Mouse (Mus musculus) frontal cortex, postnatal 14 days (tissue): ENCODE measurements around the gene Tmem120a.

Experiments
- DNase-seq, 2 experiments: peaks; one replicate each; pipeline ENCODE4 v3.0.0; 2022; ENCODE audit warnings: low spot score in 2 of 2

Tmem120a gene

GRCm38 (mm10) chr5:135743741-135744609 lies at the start of gene Tmem120a:
Gene Tmem120a (minus strand): TSS chr5:135744448.
- DNase-seq: peak; percentile 85 to 92

- no peak for DNase-seq
Observed at GRCm38 (mm10) chr5:135782901-135783300, 38.7 kb upstream of the Tmem120a start.

GRCm38 (mm10) chr5:135780331-135780730 lies 36.1 kb upstream of the Tmem120a start:
- no peak for DNase-seq

- DNase-seq: peak; percentile 99
Observed at GRCm38 (mm10) chr5:135778471-135779445, 34.5 kb upstream of the Tmem120a start, which contains the start of gene Mdh2. Gene Mdh2 (plus strand): TSS chr5:135778480.

- DNase-seq: no peak
Observed at GRCm38 (mm10) chr5:135777796-135778470, 33.7 kb upstream of the Tmem120a start, which contains the start of gene Styxl1. Gene Styxl1 (minus strand): TSS chr5:135778385.

- no peak for DNase-seq
Observed at GRCm38 (mm10) chr5:135776546-135776945, 32.3 kb upstream of the Tmem120a start.

- no peak for DNase-seq
Observed at GRCm38 (mm10) chr5:135772519-135772918, 28.3 kb upstream of the Tmem120a start.

GRCm38 (mm10) chr5:135764971-135765370 lies 20.7 kb upstream of the Tmem120a start:
- no peak for DNase-seq

GRCm38 (mm10) chr5:135763526-135763925 lies 19.3 kb upstream of the Tmem120a start:
- DNase-seq: peak in 1 of 2 experiments; percentile 66

GRCm38 (mm10) chr5:135761881-135762280 lies 17.6 kb upstream of the Tmem120a start:
- DNase-seq: no peak

GRCm38 (mm10) chr5:135751595-135751994 lies 7.3 kb upstream of the Tmem120a start:
- DNase-seq: no peak

- no peak for DNase-seq
Observed at GRCm38 (mm10) chr5:135751041-135751440, 6.8 kb upstream of the Tmem120a start.

GRCm38 (mm10) chr5:135744742-135745141 lies 494 bp upstream of the Tmem120a start:
- no peak for DNase-seq

- DNase-seq: no peak
Observed at GRCm38 (mm10) chr5:135742941-135743740, 1.1 kb downstream of the Tmem120a start.

- DNase-seq: no peak
Observed at GRCm38 (mm10) chr5:135742156-135742555, 2.1 kb downstream of the Tmem120a start.

- no peak for DNase-seq
Observed at GRCm38 (mm10) chr5:135738266-135738665, 6.0 kb downstream of the Tmem120a start.

- DNase-seq: no peak
Observed at GRCm38 (mm10) chr5:135737154-135737553, 7.1 kb downstream of the Tmem120a start.

- no peak for DNase-seq
Observed at GRCm38 (mm10) chr5:135736544-135736943, 7.7 kb downstream of the Tmem120a start.

GRCm38 (mm10) chr5:135735741-135736140 lies 8.5 kb downstream of the Tmem120a start:
- no peak for DNase-seq

- no peak for DNase-seq
Observed at GRCm38 (mm10) chr5:135734057-135734680, 10.1 kb downstream of the Tmem120a start.
